Mouse (Mus musculus) lung, embryonic 14.5 days (tissue): ENCODE data around the gene Pitpna. TPM values are rescaled to one million over a fixed set of nuclear protein-coding genes. Genes with fewer than 3 reads are reported as not detected.

Experiments
- ATAC-seq: fragments of 200-750 bp; cut with Nextera tagmentation; 2 replicates; pipeline ENCODE4 v1.8.0; 2017; ENCODE audit warnings: mild to moderate bottlenecking, moderate TSS enrichment, moderate library complexity; ENCODE audit not compliant: insufficient read depth
- DNase-seq: peaks from one replicate; pipeline ENCODE4 v3.0.0-alpha.2; 2015
- H3K27ac ChIP-seq: fragments of 300-500 bp; sonication (generic); 2 replicates; pipeline ENCODE4 v1.5.1; 2014; ENCODE audit warnings: low read depth, mild to moderate bottlenecking, moderate library complexity
- H3K27me3 ChIP-seq: fragments of 300-500 bp; sonication (generic); 2 replicates; pipeline ENCODE4 v1.6.1; 2014; ENCODE audit warnings: low read length, control low read depth; ENCODE audit not compliant: insufficient read depth
- H3K36me3 ChIP-seq: fragments of 300-500 bp; sonication (generic); 2 replicates; pipeline ENCODE4 v1.6.1; 2014; ENCODE audit warnings: control low read depth; ENCODE audit not compliant: insufficient read depth
- H3K4me1 ChIP-seq: fragments of 300-500 bp; sonication (generic); 2 replicates; pipeline ENCODE4 v1.6.1; 2014; ENCODE audit warnings: antibody characterized with exemption, control low read depth; ENCODE audit not compliant: insufficient read depth
- H3K4me2 ChIP-seq: fragments of 300-500 bp; sonication (generic); 2 replicates; pipeline ENCODE4 v1.6.1; 2014; ENCODE audit warnings: mild to moderate bottlenecking
- H3K4me3 ChIP-seq: fragments of 300-500 bp; sonication (generic); 2 replicates; pipeline ENCODE4 v1.5.1; 2014; ENCODE audit warnings: low read depth, low read length
- H3K9ac ChIP-seq: fragments of 300-500 bp; sonication (generic); 2 replicates; pipeline ENCODE4 v1.6.1; 2014
- H3K9me3 ChIP-seq: fragments of 300-500 bp; sonication (generic); 2 replicates; pipeline ENCODE4 v1.6.1; 2016; ENCODE audit warnings: low read depth, low read length, control low read depth
- CTCF ChIP-seq: IDR thresholded peaks from 2 replicates; pipeline ENCODE4 v1.5.1; 2016; ENCODE audit warnings: antibody characterized with exemption, low read depth
- WGBS: fragments of 180-500 bp; shearing (Covaris S2); extraction: QIAGEN DNeasy Blood & Tissue Kit; methylation state at CpG from one replicate; pipeline ENCODE4 v1.1.7; 2014; 5-methylcytosine and 5-hydroxymethylcytosine counted together
- polyA plus RNA-seq: library from polyadenylated mRNA; unstranded; fragments of >200 nt; fragmentation: Nextera tagmentation; extraction: Ambion mirVana; gene quantifications from 2 replicates; pipeline ENCODE4 v1.2.1, GENCODE M21; 2014

The Pitpna gene
- polyA plus RNA-seq, 1 experiment from 2014 or later: 89.6 TPM

GRCm38 (mm10) chr11:75571126-75571990 is 16.5 kb upstream of the Pitpna start:
- no peaks in the 10 kb centered on the region for H3K9me3 ChIP-seq
- peaks cover 8% of the 10 kb centered on the region for H3K4me1 ChIP-seq
- no peak for TF ChIP-seq CTCF
- no peak for DNase-seq
- H3K36me3 ChIP-seq: no peaks in the 10 kb centered on the region
- no peaks in the 10 kb centered on the region for H3K27me3 ChIP-seq
- H3K4me3 ChIP-seq: no peak overlapping the region
- no peak overlapping the region for H3K9ac ChIP-seq
- 61% methylated on average over 14 of the region's 14 CpGs for WGBS
- no peak overlapping the region for H3K4me2 ChIP-seq
- H3K27ac ChIP-seq: no peak overlapping the region
- ATAC-seq: no peak

DNA sequence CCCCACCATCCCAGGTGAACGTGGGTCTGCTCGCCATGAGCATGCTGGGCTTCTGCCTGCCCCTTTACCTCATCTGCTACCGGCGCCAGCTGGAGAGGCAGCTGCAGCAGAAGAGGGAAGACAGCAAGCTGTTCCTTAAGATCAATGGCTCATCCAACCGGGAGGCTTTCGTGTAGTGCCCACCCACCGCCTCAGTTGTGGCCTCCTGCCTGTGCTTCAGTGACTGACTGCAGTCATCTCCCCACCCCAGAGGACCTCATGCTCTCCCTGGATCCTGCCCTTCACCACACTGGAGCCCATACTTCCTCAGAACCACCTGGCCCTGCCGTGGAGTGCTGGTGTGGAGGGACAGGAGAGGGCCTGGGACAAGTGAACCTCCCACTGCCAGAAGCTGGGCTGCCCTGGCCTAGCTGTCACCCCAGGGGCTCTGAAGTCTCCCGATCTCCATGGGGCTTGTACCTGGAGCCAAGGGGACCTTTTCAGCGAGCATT is 15.6 kb upstream of the Pitpna start:
- no peaks in the 10 kb centered on the region for H3K36me3 ChIP-seq
- 4% methylated on average over 10 of the region's 10 CpGs for WGBS
- H3K4me2 ChIP-seq: peak overlapping the region; percentile 38
- H3K27ac ChIP-seq: peak overlapping the region; percentile 87
- no peaks in the 10 kb centered on the region for H3K9me3 ChIP-seq
- H3K27me3 ChIP-seq: no peaks in the 10 kb centered on the region
- H3K9ac ChIP-seq: peak overlapping the region; percentile 1; the same call in 1 of the 2 replicates
- no peak for DNase-seq
- H3K4me1 ChIP-seq: peaks cover 4% of the 10 kb centered on the region; the same call in 1 of the 2 replicates
- ATAC-seq: 0 out of 2 replicates have a peak, but pooled peaks have one; percentile 20
- TF ChIP-seq CTCF: no peak
- H3K4me3 ChIP-seq: no peak overlapping the region

GRCm38 (mm10) chr11:75572854-75573650 is 14.8 kb upstream of the Pitpna start:
- Histone ChIP-seq H3K4me3 (no peak overlapping the region), H3K9ac (no peak overlapping the region; the same call in 1 of the 2 replicates), H3K9me3 (no peaks in the 10 kb centered on the region), H3K27ac (peak overlapping the region; percentile 87), H3K4me2 (peak overlapping the region; percentile 38), H3K27me3 (no peaks in the 10 kb centered on the region), H3K36me3 (no peaks in the 10 kb centered on the region), H3K4me1 (peaks cover 4% of the 10 kb centered on the region; the same call in 1 of the 2 replicates)
- TF ChIP-seq CTCF: peak; percentile 97
- DNase-seq (peak; percentile 96), ATAC-seq (peak; percentile 93)
- WGBS: 7% methylated on average over 12 of the region's 12 CpGs

DNA sequence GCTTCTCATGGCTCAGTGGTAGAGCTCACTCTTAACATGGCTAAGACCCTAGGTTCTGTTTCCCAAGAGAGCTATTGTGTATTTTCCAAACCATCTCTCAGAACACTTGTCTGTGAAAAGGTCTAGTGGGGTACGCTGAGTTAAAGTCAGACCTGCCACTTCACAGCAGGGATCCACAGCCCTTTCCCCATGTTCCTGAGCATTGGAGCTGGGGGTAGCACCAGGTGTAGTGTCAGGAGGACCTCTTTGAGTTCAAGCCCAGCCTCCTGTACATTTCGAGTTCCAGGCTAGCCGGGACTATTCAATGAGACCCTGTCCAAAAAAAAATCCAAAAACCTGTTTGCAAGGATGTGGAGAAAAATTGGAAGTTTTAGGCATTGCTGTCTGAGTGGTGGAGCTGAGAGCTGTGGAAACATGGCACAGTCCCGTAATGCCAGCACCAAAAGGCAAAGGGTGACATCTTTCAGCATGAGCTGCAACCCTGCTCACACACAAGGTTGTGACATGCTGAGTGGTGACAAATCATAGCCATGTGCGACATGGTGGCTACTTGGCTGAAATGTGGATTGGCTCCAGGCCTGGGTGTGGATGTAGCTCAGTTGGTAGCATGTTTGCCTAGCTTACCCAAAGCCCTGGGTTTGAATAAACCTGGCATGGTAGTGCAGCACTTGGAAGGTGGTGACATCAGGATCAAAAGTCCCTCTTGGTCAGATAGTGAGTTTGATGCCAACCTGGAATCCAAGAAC is 13.3 kb upstream of the Pitpna start:
- Histone ChIP-seq H3K9me3 (no peaks in the 10 kb centered on the region), H3K36me3 (no peaks in the 10 kb centered on the region), H3K4me3 (no peak overlapping the region), H3K9ac (no peak overlapping the region), H3K4me1 (peaks cover 4% of the 10 kb centered on the region; the same call in 1 of the 2 replicates), H3K27me3 (no peaks in the 10 kb centered on the region), H3K27ac (no peak overlapping the region), H3K4me2 (no peak overlapping the region)
- 76% methylated on average over 5 of the region's 5 CpGs for WGBS
- no peak for TF ChIP-seq CTCF
- DNase-seq: no peak
- no peak for ATAC-seq

DNA sequence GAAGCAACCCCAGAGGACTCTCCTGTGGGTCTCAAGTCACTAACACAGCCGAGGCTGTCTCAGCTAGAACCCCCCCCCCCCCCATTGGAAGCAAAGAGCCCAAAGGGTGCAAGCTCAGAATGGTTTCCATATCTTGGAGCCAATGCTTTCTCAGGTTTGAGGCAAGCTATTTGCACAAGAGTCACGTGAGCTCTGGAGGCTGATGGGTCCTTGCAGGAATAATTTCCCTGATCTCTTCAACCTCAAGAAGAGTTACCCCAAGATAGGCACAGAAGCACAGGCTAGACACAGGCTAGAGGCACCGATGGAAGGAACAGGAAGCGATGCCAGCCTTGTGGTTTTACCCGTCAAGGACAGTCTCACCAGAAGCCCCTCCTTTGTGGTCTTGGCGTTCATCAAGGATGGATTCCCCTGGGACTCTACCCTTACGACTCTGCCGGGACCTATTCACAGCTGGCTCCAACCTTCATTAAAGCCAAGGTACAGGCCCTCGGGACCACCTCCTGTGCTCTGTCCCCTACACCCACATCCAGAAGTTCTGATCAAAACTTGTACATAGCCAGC is 12.3 kb upstream of the Pitpna start:
- DNase-seq (no peak), ATAC-seq (no peak)
- Histone ChIP-seq H3K4me3 (no peak overlapping the region), H3K9me3 (no peaks in the 10 kb centered on the region), H3K36me3 (no peaks in the 10 kb centered on the region), H3K27ac (no peak overlapping the region), H3K27me3 (no peaks in the 10 kb centered on the region), H3K4me1 (peaks cover 4% of the 10 kb centered on the region; the same call in 1 of the 2 replicates), H3K9ac (no peak overlapping the region), H3K4me2 (no peak overlapping the region)
- no peak for TF ChIP-seq CTCF
- 73% methylated on average over 9 of the region's 9 CpGs for WGBS

DNA sequence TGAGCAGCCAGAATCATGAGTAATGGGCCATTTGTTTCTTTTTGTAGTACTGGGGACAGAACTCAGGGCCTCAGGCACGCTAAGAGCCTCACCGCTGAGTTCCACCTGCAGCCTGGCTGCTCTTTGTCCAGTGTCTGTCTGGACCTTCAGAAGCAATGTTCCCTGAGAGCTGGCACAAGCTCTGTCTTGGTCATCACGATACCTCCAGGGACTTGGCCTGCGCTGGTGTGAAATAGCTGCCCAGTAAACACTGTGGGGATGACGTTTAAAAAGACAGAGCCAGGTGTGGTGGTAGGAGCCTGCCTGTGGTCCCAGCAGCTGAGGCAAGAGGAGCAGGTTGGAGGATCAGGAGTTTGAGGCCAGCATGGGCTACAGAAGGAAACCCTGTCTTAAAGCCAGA is 9.3 kb upstream of the Pitpna start:
- Histone ChIP-seq H3K4me2 (no peak overlapping the region), H3K9ac (no peak overlapping the region), H3K4me3 (no peak overlapping the region), H3K36me3 (no peaks in the 10 kb centered on the region), H3K4me1 (no peaks in the 10 kb centered on the region), H3K27me3 (no peaks in the 10 kb centered on the region), H3K9me3 (no peaks in the 10 kb centered on the region), H3K27ac (no peak overlapping the region)
- WGBS: 70% methylated on average over 5 of the region's 5 CpGs
- ATAC-seq: no peak
- no peak for TF ChIP-seq CTCF
- no peak for DNase-seq
